Mouse (Mus musculus): ENCODE measurements around the gene Gm15155. TPM values are rescaled to one million over a fixed set of nuclear protein-coding genes. Genes with fewer than 3 reads are reported as not detected.
"Not testable (repeated sequence)": the region's sequence is repeated elsewhere in the genome, so short reads cannot be mapped to it uniquely, and the experiment has no call there.

Gene Gm15155
- not detected for total RNA-seq (2021)
- long read RNA-seq, experiment 1: 0 reads
- long read RNA-seq, experiment 2: 0 reads

- no peak for DNase-seq (ENCODE audit: low spot score)
These were observed at the start of gene Gm15155 for GRCm38 (mm10) chrX:155624341-155624841. TSS of gene Gm15155 (plus strand) at chrX:155624741.

DNA sequence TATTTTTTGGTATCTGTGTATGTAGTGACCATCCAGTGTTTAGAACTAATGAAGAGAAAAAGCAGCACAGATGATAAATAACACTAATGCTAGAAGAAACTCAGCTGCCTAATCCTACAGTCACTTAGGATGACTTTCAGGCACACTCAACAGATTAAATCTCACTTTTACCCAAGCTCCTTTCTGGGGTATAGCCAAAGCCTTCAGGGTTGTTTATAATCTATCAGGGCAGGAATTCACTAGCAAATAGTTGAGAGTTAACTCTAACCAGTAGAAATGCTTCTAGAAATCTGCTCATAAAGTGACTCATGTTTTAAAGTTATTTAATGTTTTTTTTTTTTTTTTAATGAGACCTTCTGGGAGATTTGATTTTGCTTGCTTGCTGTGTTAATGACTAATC, 44.8 kb upstream of the Gm15155 start:
- DNase-seq (ENCODE audit: low spot score): no peak

DNA sequence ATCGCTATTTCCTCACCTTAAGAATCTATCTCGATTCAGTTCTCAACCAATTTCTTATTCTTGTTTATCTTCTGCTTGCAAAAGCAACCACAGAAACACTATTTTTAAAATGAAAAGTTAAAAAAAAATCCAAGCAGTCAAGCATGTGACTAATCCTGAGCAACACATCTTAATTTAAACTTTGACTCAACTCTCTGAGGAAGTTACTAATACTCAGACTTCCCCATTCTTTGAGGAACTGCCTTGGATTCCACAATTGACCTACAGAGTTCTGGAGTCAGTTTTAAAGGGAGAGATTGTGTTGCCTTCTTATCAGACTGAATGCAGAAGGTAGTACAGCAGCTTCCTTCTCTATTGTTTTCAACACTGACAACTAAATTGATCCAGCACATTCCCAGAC, 40.0 kb upstream of the Gm15155 start:
- no peak for DNase-seq (ENCODE audit: low spot score)

DNA sequence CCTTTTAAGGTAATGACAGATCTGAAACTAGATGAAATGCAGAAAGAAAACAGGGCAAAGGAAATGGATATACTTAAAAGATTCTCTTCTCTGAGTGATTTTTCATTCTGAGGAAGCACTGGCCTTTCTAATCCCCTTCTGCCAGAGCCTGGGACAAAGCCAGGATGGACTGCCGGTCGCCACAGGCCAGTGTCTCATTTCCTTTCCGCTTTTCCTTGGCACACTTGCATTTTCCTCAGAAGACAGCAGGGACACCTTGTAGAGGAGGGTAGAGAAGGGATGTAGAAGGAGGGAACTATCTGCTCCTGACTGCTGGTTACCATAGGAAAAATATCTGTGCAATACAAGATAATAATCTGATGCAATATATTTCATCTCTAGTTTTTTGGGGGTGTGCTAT, 33.1 kb upstream of the Gm15155 start:
- no peak for DNase-seq (ENCODE audit: low spot score)

GRCm38 (mm10) chrX:155592467-155592866, 32.1 kb upstream of the Gm15155 start:
- DNase-seq (ENCODE audit: low spot score): no peak

DNA sequence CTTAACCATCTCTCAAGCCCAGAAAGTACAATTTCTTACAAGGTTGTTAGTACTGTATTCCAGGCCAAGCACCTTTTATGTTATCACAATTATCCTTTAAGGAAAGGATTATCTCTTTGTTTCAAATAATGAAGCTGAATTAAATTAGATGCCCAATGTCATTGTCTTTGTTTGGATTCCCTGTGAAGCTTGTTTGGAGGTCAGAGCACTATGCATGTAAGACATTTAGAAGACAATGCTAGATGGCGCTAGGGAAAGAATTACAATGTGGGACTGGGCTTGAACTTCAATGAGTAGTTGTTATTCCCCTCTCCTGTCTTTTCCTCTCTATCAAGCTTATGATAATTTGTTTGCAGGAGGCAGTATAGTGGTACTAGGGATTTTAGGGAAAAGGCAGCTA, 29.9 kb upstream of the Gm15155 start:
- no peak for DNase-seq (ENCODE audit: low spot score)

- DNase-seq (ENCODE audit: low spot score): no peak
These were observed 28.2 kb upstream of the Gm15155 start for GRCm38 (mm10) chrX:155596390-155596789.

GRCm38 (mm10) chrX:155601196-155601595, 23.3 kb upstream of the Gm15155 start:
- no peak for DNase-seq (ENCODE audit: low spot score)

DNA sequence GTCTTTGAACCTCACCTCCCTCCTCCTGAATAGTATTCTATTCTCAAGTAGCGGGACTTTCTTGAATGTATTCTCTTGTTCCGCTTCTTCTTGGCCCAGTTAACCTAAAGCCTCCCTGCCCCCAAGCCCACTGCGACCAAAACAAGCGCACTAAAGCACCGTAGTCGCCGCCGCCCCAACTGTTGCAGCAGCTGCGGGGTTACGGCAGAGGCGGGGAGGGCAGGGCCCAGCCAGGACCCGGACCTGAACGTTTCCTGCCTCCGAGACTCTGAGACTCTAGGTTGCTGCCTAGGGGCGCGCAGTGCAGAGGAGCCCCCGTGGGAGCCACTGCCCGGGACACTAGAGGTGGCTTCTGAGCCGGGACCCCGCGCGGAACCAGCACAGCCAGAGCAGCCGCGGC, 2.0 kb upstream of the Gm15155 start:
- no peak for DNase-seq (ENCODE audit: low spot score)

- no peak for DNase-seq (ENCODE audit: low spot score)
These were observed 1.5 kb upstream of the Gm15155 start for GRCm38 (mm10) chrX:155622961-155623599.

GRCm38 (mm10) chrX:155623701-155624281, 750 bp upstream of the Gm15155 start, which contains the start of gene Ptchd1:
TSS of gene Ptchd1 (minus strand) at chrX:155623814.
- DNase-seq (ENCODE audit: low spot score): no peak

- no peak for DNase-seq (ENCODE audit: low spot score)
These were observed 354 bp downstream of the Gm15155 start for GRCm38 (mm10) chrX:155624895-155625294.

GRCm38 (mm10) chrX:155625671-155626196, 1.2 kb downstream of the Gm15155 start:
- DNase-seq (ENCODE audit: low spot score): no peak

DNA sequence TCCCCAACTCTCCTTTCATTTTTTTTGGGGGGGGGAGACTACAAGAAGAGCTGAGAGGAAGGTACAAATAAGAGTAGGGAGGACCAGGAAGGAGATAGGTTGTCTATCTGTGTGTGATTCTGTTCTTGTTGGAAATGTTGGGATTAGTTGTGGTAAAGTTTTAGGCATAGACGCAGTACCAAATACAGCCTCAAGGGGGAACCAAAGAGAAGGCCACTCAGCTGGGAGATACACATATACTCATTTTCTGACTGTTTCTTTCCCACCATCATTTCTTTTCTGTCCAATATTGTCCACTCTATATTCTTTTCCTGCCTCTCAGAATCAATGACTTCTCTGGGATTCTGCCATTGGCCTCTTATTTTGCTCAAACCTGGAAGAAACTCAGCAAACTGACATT, 19.4 kb downstream of the Gm15155 start:
- no peak for DNase-seq (ENCODE audit: low spot score)

GRCm38 (mm10) chrX:155645975-155646374, 21.4 kb downstream of the Gm15155 start:
- DNase-seq (ENCODE audit: low spot score): no peak

DNA sequence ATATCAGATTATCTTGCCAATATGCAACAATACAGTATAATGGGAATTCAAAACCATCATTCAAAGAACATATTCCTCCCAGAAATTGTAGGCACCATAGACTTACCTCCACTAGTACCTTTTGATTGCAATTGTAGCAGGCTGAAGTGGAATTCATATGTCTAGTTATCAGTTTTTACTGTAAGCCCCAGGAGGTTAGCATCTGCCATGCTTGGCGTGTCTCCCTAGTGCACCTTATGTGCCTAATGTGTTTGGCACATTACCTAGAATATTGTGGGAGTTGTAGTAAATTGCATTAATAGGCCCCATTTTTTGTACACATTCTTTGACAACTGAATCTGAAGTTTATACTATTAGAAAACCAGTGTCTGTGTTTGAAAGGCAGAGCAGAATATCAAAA, 33.4 kb downstream of the Gm15155 start:
- no peak for DNase-seq (ENCODE audit: low spot score)

- not testable (repeated sequence) for DNase-seq (ENCODE audit: low spot score)
These were observed 65.9 kb downstream of the Gm15155 start for GRCm38 (mm10) chrX:155690440-155690839.

- DNase-seq (ENCODE audit: low spot score): no peak
These were observed 99.6 kb downstream of the Gm15155 start for GRCm38 (mm10) chrX:155724157-155724556.

DNA sequence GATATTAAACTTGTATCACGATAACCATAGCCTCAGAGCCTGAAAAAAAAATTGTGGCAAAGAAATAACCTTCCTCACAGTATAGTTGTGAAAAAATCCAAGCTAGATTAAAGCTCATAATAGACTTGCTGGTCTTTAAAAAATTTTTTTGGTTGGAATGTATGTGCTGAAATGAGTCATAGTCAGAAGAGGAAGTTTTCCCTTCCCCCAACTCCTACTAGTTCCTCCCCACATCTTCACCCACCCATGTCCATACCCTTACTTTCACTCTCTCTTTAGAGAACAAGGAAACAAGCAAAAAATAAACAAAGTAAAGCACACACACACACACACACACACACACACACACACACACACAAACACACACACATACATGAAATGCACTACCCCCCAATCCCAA, 103.8 kb downstream of the Gm15155 start:
- no peak for DNase-seq (ENCODE audit: low spot score)

- DNase-seq (ENCODE audit: low spot score): no peak
These were observed 263.6 kb downstream of the Gm15155 start for GRCm38 (mm10) chrX:155888118-155888517.

GRCm38 (mm10) chrX:155900040-155900439, 275.5 kb downstream of the Gm15155 start:
- no peak for DNase-seq (ENCODE audit: low spot score)

- DNase-seq (ENCODE audit: low spot score): no peak
These were observed 277.2 kb downstream of the Gm15155 start for GRCm38 (mm10) chrX:155901742-155902141.

DNA sequence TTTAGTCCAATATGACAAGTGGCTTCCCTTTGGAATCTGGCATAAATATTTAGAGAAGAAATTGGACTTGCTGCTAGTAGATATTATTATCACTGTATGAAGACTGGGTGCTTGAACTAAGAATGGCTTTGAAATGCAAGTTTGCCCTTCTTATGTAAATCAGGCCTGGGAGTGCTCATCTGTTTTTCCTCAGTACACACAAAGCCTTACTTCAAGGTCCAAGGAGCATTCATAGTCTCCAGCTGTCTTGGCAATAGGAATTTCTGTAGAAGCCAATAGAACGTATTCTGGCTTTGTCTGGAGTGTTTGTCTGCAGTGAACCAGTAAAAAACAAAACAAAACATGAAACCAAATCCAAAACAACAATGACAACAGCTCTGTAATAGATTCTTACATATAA, 278.6 kb downstream of the Gm15155 start:
- no peak for DNase-seq (ENCODE audit: low spot score)
